Mouse (Mus musculus) heart, embryonic 13.5 days (tissue): ENCODE measurements around the gene Gm39566. TPM values are rescaled to one million over a fixed set of nuclear protein-coding genes. Genes with fewer than 3 reads are reported as not detected.

Source experiments
- ATAC-seq: fragments of 200-750 bp; cut with Nextera tagmentation; 2 replicates; pipeline ENCODE4 v1.8.0; 2017; ENCODE audit warnings: moderate TSS enrichment; ENCODE audit not compliant: insufficient number of reproducible peaks, low FRiP score, low TSS enrichment; ENCODE audit errors: extremely low read depth
- H3K27ac ChIP-seq: fragments of 300-500 bp; sonication (generic); replicated peaks from 2 replicates; pipeline ENCODE4 v1.5.1; 2015; ENCODE audit warnings: moderate library complexity, mild to moderate bottlenecking, inconsistent platforms
- H3K27me3 ChIP-seq: fragments of 300-500 bp; sonication (generic); replicated peaks from 2 replicates; pipeline ENCODE4 v1.6.1; 2015; ENCODE audit warnings: mild to moderate bottlenecking, inconsistent platforms
- H3K36me3 ChIP-seq: fragments of 300-500 bp; sonication (generic); 2 replicates; pipeline ENCODE4 v1.6.1; 2015; ENCODE audit warnings: mild to moderate bottlenecking, inconsistent platforms
- H3K4me1 ChIP-seq: fragments of 300-500 bp; sonication (generic); 2 replicates; pipeline ENCODE4 v1.6.1; 2015; ENCODE audit warnings: inconsistent platforms
- H3K4me2 ChIP-seq: fragments of 300-500 bp; sonication (generic); 2 replicates; pipeline ENCODE4 v1.6.1; 2015; ENCODE audit warnings: inconsistent platforms, mild to moderate bottlenecking, moderate library complexity
- H3K4me3 ChIP-seq: fragments of 300-500 bp; sonication (generic); 2 replicates; pipeline ENCODE4 v1.5.1; 2015; ENCODE audit warnings: moderate library complexity, mild to moderate bottlenecking, inconsistent platforms
- H3K9ac ChIP-seq: fragments of 300-500 bp; sonication (generic); 2 replicates; pipeline ENCODE4 v1.6.1; 2015; ENCODE audit warnings: inconsistent platforms, mild to moderate bottlenecking, moderate library complexity
- H3K9me3 ChIP-seq: fragments of 300-500 bp; sonication (generic); 2 replicates; pipeline ENCODE4 v1.6.1; 2016; ENCODE audit warnings: inconsistent platforms
- WGBS: fragments of 180-500 bp; shearing (Covaris S2); methylation state at CpG from one replicate; pipeline ENCODE4 v1.1.7; 2015; ENCODE audit warnings: mixed read lengths; 5-methylcytosine and 5-hydroxymethylcytosine counted together
- polyA plus RNA-seq: library from polyadenylated mRNA; unstranded; fragments of >200 nt; fragmentation: Nextera tagmentation; extraction: Ambion mirVana; gene quantifications from 2 replicates; pipeline ENCODE4 v1.2.1, GENCODE M21; 2015

Gm39566 gene
- polyA plus RNA-seq, 1 experiment from 2014 or later = not detected

- peaks cover 63% of the 10 kb centered on the region for H3K4me1 ChIP-seq
- H3K9ac ChIP-seq = peak overlapping the region; percentile 87
- peak; percentile 40; the same call in 1 of the 2 replicates for ATAC-seq
- H3K27ac ChIP-seq = no peak overlapping the region
- H3K9me3 ChIP-seq = peaks cover 5% of the 10 kb centered on the region; the same call in 1 of the 2 replicates
- under 1% methylated on average over 60 of the region's 60 CpGs for WGBS
- peaks cover 79% of the 10 kb centered on the region for H3K27me3 ChIP-seq
- H3K4me3 ChIP-seq = peak overlapping the region; percentile 67
- H3K4me2 ChIP-seq = peak overlapping the region; percentile 82
- H3K36me3 ChIP-seq = no peaks in the 10 kb centered on the region
Measured at GRCm38 (mm10) chr11:69803786-69804651, 11.1 kb downstream of the Gm39566 start.

- H3K4me3 ChIP-seq = peak overlapping the region; percentile 67
- peak overlapping the region; percentile 82 for H3K4me2 ChIP-seq
- no peak overlapping the region for H3K27ac ChIP-seq
- ATAC-seq = 0 out of 2 replicates have a peak, but pooled peaks have one; percentile 5
- 3% methylated on average over 12 of the region's 12 CpGs for WGBS
- H3K9me3 ChIP-seq = peaks cover 5% of the 10 kb centered on the region; the same call in 1 of the 2 replicates
- no peaks in the 10 kb centered on the region for H3K36me3 ChIP-seq
- peaks cover 82% of the 10 kb centered on the region for H3K27me3 ChIP-seq
- H3K9ac ChIP-seq = peak overlapping the region; percentile 87
- peaks cover 66% of the 10 kb centered on the region for H3K4me1 ChIP-seq
Measured at GRCm38 (mm10) chr11:69803328-69803727, 11.8 kb downstream of the Gm39566 start.

- Histone ChIP-seq H3K9me3 (peaks cover 5% of the 10 kb centered on the region; the same call in 1 of the 2 replicates), H3K27me3 (peaks cover 84% of the 10 kb centered on the region), H3K4me3 (peak overlapping the region; percentile 67), H3K27ac (no peak overlapping the region; the same call in 1 of the 2 replicates), H3K4me2 (peak overlapping the region; percentile 82), H3K4me1 (peaks cover 66% of the 10 kb centered on the region), H3K36me3 (no peaks in the 10 kb centered on the region), H3K9ac (peak overlapping the region; percentile 87)
- ATAC-seq = no peak
- WGBS = under 1% methylated on average over 33 of the region's 33 CpGs
Measured at GRCm38 (mm10) chr11:69802648-69803105, 12.4 kb downstream of the Gm39566 start.

GRCm38 (mm10) chr11:69801379-69801977 lies 13.6 kb downstream of the Gm39566 start, which contains the start of gene Fgf11:
Fgf11 (minus strand) TSS chr11:69801857.
- Histone ChIP-seq H3K4me3 (peak within 1 kb of the TSS; percentile 67), H3K36me3 (no peaks in the 10 kb centered on the region), H3K27ac (peak within 1 kb of the TSS; percentile 78), H3K27me3 (peaks cover 83% of the 10 kb centered on the region), H3K9ac (peak within 1 kb of the TSS; percentile 87), H3K4me2 (peak within 1 kb of the TSS; percentile 82), H3K4me1 (peaks cover 66% of the 10 kb centered on the region), H3K9me3 (peaks cover 3% of the 10 kb centered on the region; the same call in 1 of the 2 replicates)
- WGBS = 2% methylated on average over 33 of the region's 33 CpGs
- no peak for ATAC-seq

- H3K9me3 ChIP-seq = no peaks in the 10 kb centered on the region
- under 1% methylated on average over 36 of the region's 36 CpGs for WGBS
- H3K27ac ChIP-seq = peak overlapping the region; percentile 78
- H3K27me3 ChIP-seq = peaks cover 78% of the 10 kb centered on the region
- peak overlapping the region; percentile 87 for H3K9ac ChIP-seq
- peaks cover 72% of the 10 kb centered on the region for H3K4me1 ChIP-seq
- H3K4me2 ChIP-seq = peak overlapping the region; percentile 82
- H3K36me3 ChIP-seq = no peaks in the 10 kb centered on the region
- 0 out of 2 replicates have a peak, but pooled peaks have one; percentile 2 for ATAC-seq
- H3K4me3 ChIP-seq = peak overlapping the region; percentile 67
Measured at GRCm38 (mm10) chr11:69800392-69801197, 14.5 kb downstream of the Gm39566 start.

- peak overlapping the region; percentile 82 for H3K4me2 ChIP-seq
Measured at GRCm38 (mm10) chr11:69800138-69800391, 15.0 kb downstream of the Gm39566 start.

GRCm38 (mm10) chr11:69799394-69800137 lies 15.5 kb downstream of the Gm39566 start:
- no peaks in the 10 kb centered on the region for H3K36me3 ChIP-seq
- H3K27ac ChIP-seq = no peak overlapping the region
- WGBS = 25% methylated on average over 12 of the region's 12 CpGs
- no peaks in the 10 kb centered on the region for H3K9me3 ChIP-seq
- H3K4me3 ChIP-seq = peak overlapping the region; percentile 67
- peaks cover 68% of the 10 kb centered on the region for H3K27me3 ChIP-seq
- peak overlapping the region; percentile 87 for H3K9ac ChIP-seq
- ATAC-seq = no peak
- H3K4me2 ChIP-seq = peak overlapping the region; percentile 82
- peaks cover 67% of the 10 kb centered on the region for H3K4me1 ChIP-seq

More at GRCm38 (mm10) chr11:69800138-69800391, 15.0 kb downstream of the Gm39566 start:
- peaks cover 69% of the 10 kb centered on the region for H3K4me1 ChIP-seq
- no peaks in the 10 kb centered on the region for H3K36me3 ChIP-seq
- peak overlapping the region; percentile 87 for H3K9ac ChIP-seq
- peak overlapping the region; percentile 78 for H3K27ac ChIP-seq
- no peak for ATAC-seq
- H3K27me3 ChIP-seq = peaks cover 72% of the 10 kb centered on the region
- H3K4me3 ChIP-seq = peak overlapping the region; percentile 67
- 2% methylated on average over 11 of the region's 11 CpGs for whole genome bisulfite sequencing
- no peaks in the 10 kb centered on the region for H3K9me3 ChIP-seq

GRCm38 (mm10) chr11:69797924-69798323 lies 17.2 kb downstream of the Gm39566 start:
- WGBS = 66% methylated on average over 7 of the region's 7 CpGs
- Histone ChIP-seq H3K27me3 (peaks cover 62% of the 10 kb centered on the region), H3K4me1 (peaks cover 53% of the 10 kb centered on the region)

GRCm38 (mm10) chr11:69795983-69796435 lies 19.1 kb downstream of the Gm39566 start:
- 4% methylated on average over 13 of the region's 13 CpGs for whole genome bisulfite sequencing
- Histone ChIP-seq H3K27ac (no peak overlapping the region), H3K9me3 (no peaks in the 10 kb centered on the region), H3K4me2 (peak overlapping the region; percentile 99), H3K4me1 (peaks cover 38% of the 10 kb centered on the region), H3K9ac (peak overlapping the region; percentile 80), H3K36me3 (no peaks in the 10 kb centered on the region), H3K27me3 (peaks cover 45% of the 10 kb centered on the region), H3K4me3 (peak overlapping the region; percentile 64)
- ATAC-seq = no peak

More at GRCm38 (mm10) chr11:69797924-69798323, 17.2 kb downstream of the Gm39566 start:
- no peaks in the 10 kb centered on the region for H3K9me3 ChIP-seq
- no peak overlapping the region for H3K9ac ChIP-seq
- no peak for ATAC-seq
- H3K4me2 ChIP-seq = no peak overlapping the region
- no peak overlapping the region for H3K4me3 ChIP-seq
- no peaks in the 10 kb centered on the region for H3K36me3 ChIP-seq
- H3K27ac ChIP-seq = no peak overlapping the region
